In genomic region chr12:50524061-50524460, GRCm38 (mm10) we compare ENCODE assay signal across 19 mouse cellular contexts.
DNase-seq lines count a peak whose midpoint lies in the region; ATAC-seq lines count a peak whose summit lies in the region.
"Had no signal": no experiment of that assay in that cellular context is flagged by ENCODE, and none has a peak within 500 bp of the region (broad histone marks: within the 10 kb centered on the region; RNA-seq: fewer than 3 reads in every experiment).

No protein-coding gene starts in this region.

- peak; percentile 6 for DNase-seq in 3134 (ENCODE audit: extremely low read depth, insufficient read length, low spot score)
- DNase-seq in 416B (ENCODE audit: low read depth), result peak; percentile 3
- peak; percentile 22 for DNase-seq in adipocyte (ENCODE audit: low spot score)
- DNase-seq in fat pad, adult 2 months (ENCODE audit: extremely low read depth, low read depth, low spot score), result peak; percentile 19
- no peak for DNase-seq in gastrocnemius, adult 18-20 months (ENCODE audit: low spot score)
- DNase-seq in embryo, embryonic 11 days, result no peak
- DNase-seq in adrenal gland, postnatal 36 days, result no peak
- DNase-seq: adrenal gland, postnatal 10 days; B cell, adult 2 months; cerebellum, adult 18-20 months; cerebellum, adult 9-10 months; cerebellum, postnatal 25 days; gastrocnemius, postnatal 10 days; gastrocnemius, postnatal 36 days; heart, adult 11 months had no signal

- no peak for ATAC-seq in cerebellum, adult (ENCODE audit: insufficient number of reproducible peaks, low FRiP score, low TSS enrichment)
- ATAC-seq: activated CD4-positive, CD25-positive, alpha-beta regulatory T cell, adult 4 months; forebrain, embryonic 15.5 days; intestine, postnatal 0 days had no signal

Comparison
In these comparisons a context has a peak if more than half of its experiments do, and no peak if none do; other contexts are left out.
1. DNase-seq: peak in 3134 (single experiment), 416B (single experiment), adipocyte (single experiment) and fat pad, adult 2 months (single experiment); none in gastrocnemius, adult 18-20 months (single experiment), embryo, embryonic 11 days (single experiment) and adrenal gland, postnatal 36 days (0 of 2).